Mouse (Mus musculus) heart, postnatal 0 days (tissue): ENCODE results near the gene Tnc.

Experiments
- CTCF ChIP-seq: IDR thresholded peaks from 2 replicates; pipeline ENCODE4 v1.5.1; 2016; ENCODE audit warnings: antibody characterized with exemption, control low read depth, low read depth
- EP300 ChIP-seq: IDR thresholded peaks from 2 replicates; pipeline ENCODE4 v1.6.1; 2016; ENCODE audit warnings: antibody characterized with exemption, low read depth

GRCm38 (mm10) chr4:64048177-64048576, 1.4 kb upstream of the Tnc start:
- no peak for TF ChIP-seq EP300
- TF ChIP-seq CTCF = no peak
